Mouse (Mus musculus) lung, adult 18-20 months (tissue): ENCODE data around the gene Ifi213.
"Not testable (repeated sequence)": the region's sequence is repeated elsewhere in the genome, so short reads cannot be mapped to it uniquely, and the experiment has no call there.

ENCODE experiments used
- DNase-seq, 2 experiments: peaks; one replicate each; pipeline ENCODE4 v3.0.0; 2022; ENCODE audit warnings: mixed read lengths in 2 of 2

Ifi213 gene

GRCm38 (mm10) chr1:173598838-173599494, at the start of gene Ifi213:
Gene Ifi213 (minus strand): TSS chr1:173599274.
- not testable (repeated sequence) for DNase-seq

DNA sequence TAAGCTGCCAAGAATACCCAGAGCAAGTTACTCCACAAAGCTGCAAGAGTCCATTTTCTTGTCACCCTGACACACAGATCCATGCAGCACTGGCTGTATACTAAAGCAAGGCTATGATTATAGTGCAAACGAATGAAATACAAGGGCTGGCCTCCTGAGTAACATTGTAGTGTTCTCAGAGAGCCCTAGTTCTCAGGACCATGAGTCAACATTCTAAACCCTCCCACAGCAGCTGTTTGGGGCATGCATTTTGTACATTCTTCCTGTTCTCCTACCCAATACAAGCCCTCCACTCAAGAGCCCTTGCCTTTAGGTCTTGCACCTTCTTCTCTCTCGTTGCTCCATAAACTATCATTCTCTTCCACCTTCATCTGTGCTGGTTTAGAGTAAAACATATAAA, 46.3 kb upstream of the Ifi213 start:
- no peak for DNase-seq

DNA sequence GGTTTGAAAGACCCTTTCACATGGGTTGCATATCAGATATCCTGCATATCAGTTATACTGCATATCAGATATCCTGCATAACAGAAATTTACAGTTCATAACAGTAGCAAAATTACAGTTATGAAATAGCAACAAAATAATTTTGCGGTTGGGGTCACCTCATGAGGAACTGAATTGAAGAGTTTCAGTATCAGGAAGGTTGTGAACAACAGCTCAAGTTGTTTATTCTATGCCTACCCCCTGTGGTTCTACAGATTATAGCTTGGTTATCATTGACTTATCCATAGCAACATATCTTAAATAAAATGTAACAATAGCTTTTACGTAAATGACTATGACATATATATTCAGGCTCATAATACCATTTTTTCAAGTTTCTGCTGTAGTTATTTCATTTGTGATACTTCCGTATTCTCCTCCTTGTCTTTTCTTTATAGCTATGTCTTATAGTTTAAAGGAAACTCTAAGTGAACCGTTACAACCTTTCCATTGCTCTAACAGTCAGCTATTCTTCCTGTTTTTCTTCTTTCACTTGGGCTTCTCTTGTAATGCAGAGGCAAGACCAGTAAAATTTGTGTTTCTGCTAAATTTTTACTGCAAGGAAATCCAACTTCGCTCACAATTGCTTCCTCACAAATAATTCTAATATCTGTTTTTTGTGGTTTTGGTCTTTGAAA, 35.0 kb upstream of the Ifi213 start:
- DNase-seq, result no peak

DNA sequence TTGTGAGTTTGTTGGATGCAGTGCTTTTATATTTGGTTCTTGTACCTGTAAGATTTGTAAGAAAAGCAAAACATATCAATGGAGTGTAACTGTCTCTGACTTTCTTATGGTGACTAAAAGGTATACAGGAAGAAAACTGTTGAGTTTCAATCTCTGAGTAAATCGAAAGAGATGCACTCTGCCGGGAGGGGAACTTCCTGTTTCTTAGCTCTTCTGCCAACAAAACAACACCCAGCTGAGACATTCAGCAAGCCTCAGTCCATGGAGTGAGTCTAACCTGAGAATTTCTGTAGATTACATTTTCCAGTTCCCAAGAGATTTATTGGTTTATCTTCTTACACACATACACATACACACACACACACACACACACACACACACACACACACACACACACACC, 31.5 kb upstream of the Ifi213 start, which contains the start of gene Ifi209:
Gene Ifi209 (plus strand): TSS at position 296 of the 400 bp plus-strand sequence.
- peak; percentile 9 to 15 for DNase-seq

DNA sequence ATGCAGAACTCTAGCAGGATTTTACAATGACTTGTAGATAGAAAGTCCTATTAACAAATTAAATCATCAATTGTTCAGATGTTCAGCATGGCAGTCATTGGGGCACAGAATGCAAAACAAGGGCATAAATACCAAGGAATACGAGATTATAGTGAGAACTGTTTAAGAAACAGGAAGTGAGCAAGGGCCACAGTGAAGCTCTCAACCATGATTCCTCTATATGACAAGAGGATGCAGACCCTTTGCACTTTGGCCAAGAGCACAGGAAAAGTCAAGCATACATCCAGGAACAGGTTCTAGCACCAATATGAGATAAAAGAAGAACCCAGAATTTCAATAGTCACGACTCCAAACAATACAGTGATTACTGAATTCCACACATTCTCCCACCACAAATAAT, 27.6 kb upstream of the Ifi213 start:
- no peak for DNase-seq

DNA sequence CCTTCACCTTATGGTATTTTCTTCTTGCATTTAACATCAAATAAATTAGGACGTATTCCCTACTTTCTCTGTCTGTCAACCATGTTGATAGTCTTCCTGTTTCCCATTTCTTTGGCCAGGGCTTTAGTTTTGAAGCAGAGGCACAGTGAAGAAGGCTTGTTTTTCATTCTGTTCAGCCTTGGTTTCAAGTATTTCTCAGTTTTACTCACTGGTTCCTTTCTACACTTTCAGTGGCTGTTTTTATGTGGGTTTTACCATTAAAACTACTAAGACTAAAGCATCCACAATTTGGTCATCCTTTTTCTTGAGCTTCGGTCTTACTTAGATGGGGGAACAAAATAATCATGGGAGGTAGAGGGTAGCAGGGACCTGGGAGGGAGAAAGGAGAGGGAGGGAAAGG, 25.0 kb upstream of the Ifi213 start:
- no peak for DNase-seq

- DNase-seq, result not testable (repeated sequence)
Measured at GRCm38 (mm10) chr1:173622216-173622615, 23.1 kb upstream of the Ifi213 start.

GRCm38 (mm10) chr1:173610291-173610690, 11.2 kb upstream of the Ifi213 start:
- DNase-seq, result not testable (repeated sequence)

DNA sequence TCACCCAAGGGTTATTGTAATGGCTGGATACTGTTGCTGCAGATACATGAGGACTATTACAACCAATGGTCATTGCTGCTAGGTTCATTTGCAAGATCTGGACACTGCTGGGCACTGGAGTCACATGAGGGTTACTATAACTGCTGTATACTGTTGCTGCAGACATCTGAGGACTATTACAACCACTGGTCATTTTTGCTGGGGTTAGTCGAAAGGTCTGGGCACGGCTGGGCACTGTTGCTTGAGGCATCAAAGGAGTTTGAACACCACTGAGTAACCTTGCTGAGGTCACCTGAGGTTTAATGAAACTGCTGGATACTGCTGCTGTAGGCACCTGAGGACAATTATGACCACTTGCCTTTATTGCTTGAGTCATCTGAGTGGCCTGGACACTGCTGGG, 9.4 kb downstream of the Ifi213 start:
- DNase-seq, result not testable (repeated sequence)

GRCm38 (mm10) chr1:173579921-173580585, 19.0 kb downstream of the Ifi213 start:
- no peak for DNase-seq

GRCm38 (mm10) chr1:173579079-173579478, 20.0 kb downstream of the Ifi213 start:
- no peak for DNase-seq

- DNase-seq, result not testable (repeated sequence)
Measured at GRCm38 (mm10) chr1:173550491-173551050, 48.5 kb downstream of the Ifi213 start.

DNA sequence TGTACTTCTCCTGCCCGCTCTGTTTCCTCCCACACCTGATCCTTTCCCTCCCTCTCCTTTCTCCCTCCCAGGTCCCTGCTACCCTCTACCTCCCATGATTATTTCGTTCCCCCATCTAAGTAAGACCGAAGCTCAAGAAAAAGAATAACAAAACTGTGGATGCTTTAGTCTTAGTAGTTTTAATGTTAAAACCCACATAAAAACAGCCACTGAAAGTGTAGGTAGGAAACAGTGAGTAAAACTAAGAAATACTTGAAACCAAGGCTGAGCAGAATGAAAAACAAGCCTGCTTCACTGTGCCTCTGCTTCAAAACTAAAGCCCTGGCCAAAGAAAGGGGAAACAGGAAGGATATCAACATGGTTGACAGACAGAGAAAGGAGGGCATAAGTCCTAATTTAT, 50.3 kb downstream of the Ifi213 start:
- not testable (repeated sequence) for DNase-seq

DNA sequence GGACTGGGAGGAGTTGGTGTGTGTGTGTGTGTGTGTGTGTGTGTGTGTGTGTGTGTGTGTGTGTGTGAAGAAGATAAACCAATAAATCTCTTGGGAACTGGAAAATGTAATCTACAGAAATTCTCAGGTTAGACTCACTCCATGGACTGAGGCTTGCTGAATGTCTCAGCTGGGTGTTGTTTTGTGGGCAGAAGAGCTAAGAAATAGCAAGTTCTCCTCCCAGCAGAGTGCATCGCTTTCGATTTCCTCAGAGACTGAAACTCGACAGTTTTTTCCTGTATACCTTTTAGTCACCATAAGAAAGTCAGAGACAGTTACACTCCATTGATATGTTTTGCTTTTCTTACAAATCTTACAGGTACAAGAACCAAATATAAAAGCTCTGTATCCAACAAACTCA, 63.3 kb downstream of the Ifi213 start, which contains the start of gene Ifi214:
Gene Ifi214 (minus strand): TSS at position 167 of the 400 bp plus-strand sequence.
- not testable (repeated sequence) for DNase-seq

DNA sequence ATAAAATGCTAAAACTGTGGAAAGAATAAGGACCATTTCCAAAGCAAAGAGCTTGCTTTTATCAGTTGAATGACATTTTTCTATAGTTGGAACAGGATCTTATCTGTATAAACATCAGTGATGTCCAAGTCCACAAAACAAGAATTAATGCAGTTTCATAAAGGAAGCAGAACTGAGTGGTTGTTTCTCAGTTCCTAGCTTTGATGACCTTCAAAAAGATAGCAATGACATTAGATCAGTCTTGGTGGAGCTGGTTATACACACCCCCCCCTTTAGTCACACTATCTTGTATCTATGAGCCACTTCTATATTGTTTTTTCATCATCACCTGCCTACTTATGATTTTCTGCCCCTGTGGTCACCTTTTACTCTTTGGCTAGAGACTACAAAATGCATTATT, 77.6 kb downstream of the Ifi213 start:
- DNase-seq, result no peak
